Mouse (Mus musculus) cerebellum, postnatal 4 days (tissue): ENCODE data around the gene Pex5.

Experiments
- DNase-seq, 2 experiments: peaks; one replicate each; pipeline ENCODE4 v3.0.0; 2022; ENCODE audit warnings: low spot score in 2 of 2, mixed read lengths in 1 of 2

Pex5 gene

GRCm38 (mm10) chr6:124414927-124415325 is at the start of gene Pex5:
Gene Pex5 (minus strand): TSS chr6:124415067.
- peak; percentile 91 to 94 for DNase-seq

- peak in 1 of 2 experiments; percentile 24 for DNase-seq
These were observed 49.0 kb upstream of the Pex5 start for GRCm38 (mm10) chr6:124463881-124464291.

- no peak for DNase-seq
These were observed 44.5 kb upstream of the Pex5 start for GRCm38 (mm10) chr6:124459388-124459787.

GRCm38 (mm10) chr6:124458505-124458904 is 43.6 kb upstream of the Pex5 start:
- peak in 1 of 2 experiments; percentile 27 for DNase-seq

- no peak for DNase-seq
These were observed 43.0 kb upstream of the Pex5 start for GRCm38 (mm10) chr6:124457827-124458226.

- no peak for DNase-seq
These were observed 41.4 kb upstream of the Pex5 start for GRCm38 (mm10) chr6:124456243-124456642.

- no peak for DNase-seq
These were observed 38.9 kb upstream of the Pex5 start for GRCm38 (mm10) chr6:124453756-124454155.

- DNase-seq: no peak
These were observed 37.1 kb upstream of the Pex5 start for GRCm38 (mm10) chr6:124451995-124452394.

GRCm38 (mm10) chr6:124449668-124450383 is 35.0 kb upstream of the Pex5 start:
- DNase-seq: no peak

- DNase-seq: no peak
These were observed 34.2 kb upstream of the Pex5 start for GRCm38 (mm10) chr6:124448959-124449667.

- no peak for DNase-seq
These were observed 33.5 kb upstream of the Pex5 start for GRCm38 (mm10) chr6:124448186-124448852.

GRCm38 (mm10) chr6:124447356-124447755 is 32.5 kb upstream of the Pex5 start:
- DNase-seq: no peak

- DNase-seq: no peak
These were observed 31.6 kb upstream of the Pex5 start for GRCm38 (mm10) chr6:124446459-124446858.

GRCm38 (mm10) chr6:124446024-124446423 is 31.2 kb upstream of the Pex5 start:
- DNase-seq: no peak

- DNase-seq: no peak
These were observed 28.5 kb upstream of the Pex5 start for GRCm38 (mm10) chr6:124443338-124443737.

GRCm38 (mm10) chr6:124436245-124436644 is 21.4 kb upstream of the Pex5 start:
- no peak for DNase-seq

GRCm38 (mm10) chr6:124435173-124435572 is 20.3 kb upstream of the Pex5 start:
- DNase-seq: no peak

GRCm38 (mm10) chr6:124433688-124434324 is 18.9 kb upstream of the Pex5 start:
- DNase-seq: no peak

- DNase-seq: no peak
These were observed 16.1 kb upstream of the Pex5 start for GRCm38 (mm10) chr6:124430784-124431495.

GRCm38 (mm10) chr6:124430379-124430778 is 15.5 kb upstream of the Pex5 start:
- DNase-seq: no peak

- DNase-seq: no peak
These were observed 13.1 kb upstream of the Pex5 start for GRCm38 (mm10) chr6:124427791-124428576.
